Comparison of ENCODE assay signal across 10 mouse cellular contexts in the genomic region with DNA sequence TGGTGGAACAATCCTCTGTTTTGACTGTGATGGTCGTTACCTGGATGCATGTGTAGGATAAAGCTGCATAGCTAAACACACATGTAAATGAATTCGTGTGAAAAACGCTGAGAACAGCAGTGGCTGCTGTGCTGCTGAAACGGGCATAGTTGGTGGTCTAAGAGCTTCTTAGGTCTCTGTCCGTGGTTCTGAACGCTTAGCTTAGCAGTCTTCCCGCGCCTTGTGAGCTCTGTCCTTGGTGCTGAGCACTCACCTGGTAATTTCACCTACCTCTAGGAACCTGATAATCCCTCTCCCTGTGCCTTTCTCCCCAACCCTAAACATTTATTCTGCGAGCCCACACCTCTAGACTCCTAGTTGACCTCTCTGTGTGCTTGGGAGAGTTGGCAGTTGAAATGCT. TPM values are rescaled to one million over a fixed set of nuclear protein-coding genes. Genes with fewer than 3 reads are reported as not detected.
DNase-seq lines count a peak whose midpoint lies in the region; ATAC-seq lines count a peak whose summit lies in the region.
"Had no signal": no experiment of that assay in that cellular context is flagged by ENCODE, and none has a peak within 500 bp of the region (broad histone marks: within the 10 kb centered on the region; RNA-seq: fewer than 3 reads in every experiment).

No protein-coding gene starts in this region.

- H3K9me3 ChIP-seq in forebrain, embryonic 11.5 days (ENCODE audit: control insufficient read depth, low read length), result no peaks in the 10 kb centered on the region
- no peaks in the 10 kb centered on the region for H3K9me3 ChIP-seq in forebrain, embryonic 13.5 days (replicated peaks)
- no peaks in the 10 kb centered on the region for H3K9me3 ChIP-seq in forebrain, embryonic 12.5 days

- H3K36me3 ChIP-seq in forebrain, embryonic 11.5 days (ENCODE audit: control insufficient read depth, insufficient read depth, low read length), result no peaks in the 10 kb centered on the region
- no peaks in the 10 kb centered on the region for H3K36me3 ChIP-seq in forebrain, embryonic 13.5 days (ENCODE audit: poor library complexity, severe bottlenecking)
- no peaks in the 10 kb centered on the region for H3K36me3 ChIP-seq in forebrain, embryonic 12.5 days (replicated peaks)

- no peaks in the 10 kb centered on the region for H3K4me1 ChIP-seq in forebrain, embryonic 11.5 days (replicated peaks; ENCODE audit: control insufficient read depth, insufficient read depth, low read length)
- no peaks in the 10 kb centered on the region for H3K4me1 ChIP-seq in forebrain, embryonic 13.5 days
- H3K4me1 ChIP-seq in forebrain, embryonic 12.5 days, result no peaks in the 10 kb centered on the region

- no peak for ATAC-seq in forebrain, embryonic 11.5 days (replicated peaks; ENCODE audit: low FRiP score)
- ATAC-seq in forebrain, embryonic 13.5 days, result no peak
- ATAC-seq in monocyte, adult 5-6 weeks (replicated peaks; ENCODE audit: insufficient number of reproducible peaks, low FRiP score, low TSS enrichment, poor library complexity, severe bottlenecking), result no peak
- ATAC-seq in forebrain, embryonic 12.5 days (ENCODE audit: low FRiP score), result no peak

- no peak overlapping the region for H3K4me2 ChIP-seq in forebrain, embryonic 11.5 days (ENCODE audit: low read depth, low read length, severe bottlenecking)
- no peak overlapping the region for H3K4me2 ChIP-seq in forebrain, embryonic 13.5 days
- H3K4me2 ChIP-seq in forebrain, embryonic 12.5 days, result no peak overlapping the region

- no peak overlapping the region for H3K27ac ChIP-seq in forebrain, embryonic 11.5 days (ENCODE audit: low read depth, low read length)
- no peak overlapping the region for H3K27ac ChIP-seq in forebrain, embryonic 13.5 days
- no peak overlapping the region for H3K27ac ChIP-seq in forebrain, embryonic 12.5 days

- no peaks in the 10 kb centered on the region for H3K27me3 ChIP-seq in forebrain, embryonic 11.5 days (ENCODE audit: control insufficient read depth, insufficient read depth, low read length)
- H3K27me3 ChIP-seq in forebrain, embryonic 13.5 days, result no peaks in the 10 kb centered on the region; the same call in 1 of the 2 replicates
- peaks cover 11% of the 10 kb centered on the region; the same call in 1 of the 2 replicates for H3K27me3 ChIP-seq in forebrain, embryonic 12.5 days

- peak; percentile 66 for DNase-seq in forebrain, embryonic 11.5 days (ENCODE audit: low spot score)
- peak; percentile 12 to 21 for DNase-seq in urinary bladder, postnatal 36 days (ENCODE audit: low spot score in 2 of 2)
- no peak for DNase-seq in urinary bladder, postnatal 10 days (ENCODE audit: low spot score)
- peak; percentile 81 to 84 for DNase-seq in kidney, postnatal 4 days
- DNase-seq in thymus, postnatal 14 days, result peak; percentile 63

- 4% methylated on average over 9 of the region's 9 CpGs for WGBS in forebrain, embryonic 11.5 days
- WGBS in forebrain, embryonic 13.5 days, result 5% methylated on average over 9 of the region's 9 CpGs
- WGBS in forebrain, embryonic 12.5 days, result 7% methylated on average over 9 of the region's 9 CpGs

- no peak overlapping the region for H3K4me3 ChIP-seq in forebrain, embryonic 11.5 days (ENCODE audit: low read depth, low read length)
- no peak overlapping the region for H3K4me3 ChIP-seq in forebrain, embryonic 13.5 days
- no peak overlapping the region for H3K4me3 ChIP-seq in forebrain, embryonic 12.5 days (replicated peaks)

- no peak overlapping the region for H3K9ac ChIP-seq in forebrain, embryonic 11.5 days (ENCODE audit: low read length)
- H3K9ac ChIP-seq in forebrain, embryonic 13.5 days, result no peak overlapping the region
- no peak overlapping the region for H3K9ac ChIP-seq in forebrain, embryonic 12.5 days

RNA-seq across cellular contexts. Expression of gene Cd300ld3, which starts 4.0 kb away (rescaled TPM):
- polyA plus RNA-seq in forebrain, embryonic 11.5 days (2014; fragmentation: Nextera tagmentation; extraction: Ambion mirVana), result not detected in 2 replicates
- polyA plus RNA-seq in forebrain, embryonic 13.5 days (2015; fragmentation: Nextera tagmentation; extraction: Ambion mirVana), result not detected in 2 replicates
- 358 to 471 TPM (median 466 TPM) in 3 replicates for total RNA-seq in monocyte, adult 5-6 weeks (2017)
- polyA plus RNA-seq in forebrain, embryonic 12.5 days (2016; fragmentation: Nextera tagmentation; extraction: Ambion mirVana), result not detected in 2 replicates

RNA-seq across cellular contexts. Expression of gene Cd300e, which starts 9.8 kb away (rescaled TPM):
- not detected in 2 replicates for polyA plus RNA-seq in forebrain, embryonic 11.5 days (2014; fragmentation: Nextera tagmentation; extraction: Ambion mirVana)
- not detected in 2 replicates for polyA plus RNA-seq in forebrain, embryonic 13.5 days (2015; fragmentation: Nextera tagmentation; extraction: Ambion mirVana)
- 160 to 198 TPM (median 162 TPM) in 3 replicates for total RNA-seq in monocyte, adult 5-6 weeks (2017)
- polyA plus RNA-seq in forebrain, embryonic 12.5 days (2016; fragmentation: Nextera tagmentation; extraction: Ambion mirVana), result not detected in 2 replicates

RNA-seq across cellular contexts. Expression of gene Cd300ld5, which starts 14.6 kb away (rescaled TPM):
- polyA plus RNA-seq in forebrain, embryonic 11.5 days (2014; fragmentation: Nextera tagmentation; extraction: Ambion mirVana), result not detected in 2 replicates
- polyA plus RNA-seq in forebrain, embryonic 13.5 days (2015; fragmentation: Nextera tagmentation; extraction: Ambion mirVana), result not detected in 2 replicates
- not detected in 3 replicates for total RNA-seq in monocyte, adult 5-6 weeks (2017)
- polyA plus RNA-seq in forebrain, embryonic 12.5 days (2016; fragmentation: Nextera tagmentation; extraction: Ambion mirVana), result not detected in 2 replicates
- total RNA-seq: neutrophil, adult 5-6 weeks had no signal

RNA-seq across cellular contexts. Expression of gene Cd300ld4, which starts 25.4 kb away (rescaled TPM):
- polyA plus RNA-seq in forebrain, embryonic 11.5 days (2014; fragmentation: Nextera tagmentation; extraction: Ambion mirVana), result not detected in 2 replicates
- polyA plus RNA-seq in forebrain, embryonic 13.5 days (2015; fragmentation: Nextera tagmentation; extraction: Ambion mirVana), result not detected in 2 replicates
- 0.97 TPM in 1 of 3 replicates, not detected in the others for total RNA-seq in monocyte, adult 5-6 weeks (2017)
- not detected in 2 replicates for polyA plus RNA-seq in forebrain, embryonic 12.5 days (2016; fragmentation: Nextera tagmentation; extraction: Ambion mirVana)
- total RNA-seq: heart, postnatal 36 days; neutrophil, adult 5-6 weeks had no signal

RNA-seq across cellular contexts. Expression of gene Cd300ld2, which starts 36.2 kb away (rescaled TPM):
- not detected in 2 replicates for polyA plus RNA-seq in forebrain, embryonic 11.5 days (2014; fragmentation: Nextera tagmentation; extraction: Ambion mirVana)
- polyA plus RNA-seq in forebrain, embryonic 13.5 days (2015; fragmentation: Nextera tagmentation; extraction: Ambion mirVana), result not detected in 2 replicates
- not detected in 3 replicates for total RNA-seq in monocyte, adult 5-6 weeks (2017)
- polyA plus RNA-seq in forebrain, embryonic 12.5 days (2016; fragmentation: Nextera tagmentation; extraction: Ambion mirVana), result not detected in 2 replicates
- total RNA-seq: heart, postnatal 36 days; neutrophil, adult 5-6 weeks had no signal
